Mouse (Mus musculus) MEL (cell line): ENCODE measurements at regions not wholly inside any gene's neighbourhood (a gene's known extent, or its start where the extent isn't known, plus 50 kb on each side); places are given as distances from the start of the nearest gene placed in this dataset.

Source experiments
- DNase-seq: peaks from one replicate; pipeline ENCODE4 v3.0.0; 2011; ENCODE audit warnings: low read depth, low spot score
- H3K27ac ChIP-seq: 2 replicates; pipeline ENCODE4 v1.5.1; 2012; ENCODE audit warnings: low read depth, mild to moderate bottlenecking, control low read depth, low read length, moderate library complexity; ENCODE audit not compliant: control insufficient read depth
- H3K27me3 ChIP-seq, 2 experiments: fragments of 150-350 bp in 1 of 2; sonication (generic) in 1 of 2; 2 replicates each; pipeline ENCODE4 v1.6.1; 2012; ENCODE audit warnings: low read length in 2 of 2, mild to moderate bottlenecking in 2 of 2, improper control_type of control experiment in 1 of 2, moderate library complexity in 1 of 2; ENCODE audit not compliant: insufficient read depth in 2 of 2, control insufficient read depth in 1 of 2
- H3K36me3 ChIP-seq, 2 experiments: 2 replicates each; pipeline ENCODE4 v1.6.1; 2012 to 2014; ENCODE audit warnings: low read length in 2 of 2, improper control_type of control experiment in 1 of 2, inconsistent platforms in 1 of 2, mild to moderate bottlenecking in 1 of 2; ENCODE audit not compliant: insufficient read depth in 2 of 2, control insufficient read depth in 1 of 2
- H3K4me1 ChIP-seq, 2 experiments: fragments of 150-350 bp in 1 of 2; sonication (generic) in 1 of 2; 2 replicates each; pipeline ENCODE4 v1.6.1; 2012; ENCODE audit warnings: low read length in 2 of 2, improper control_type of control experiment in 1 of 2, mild to moderate bottlenecking in 1 of 2; ENCODE audit not compliant: insufficient read depth in 2 of 2, control insufficient read depth in 1 of 2
- H3K4me3 ChIP-seq, 2 experiments: fragments of 150-350 bp in 1 of 2; sonication (generic) in 1 of 2; 2 replicates each; pipeline ENCODE4 v1.5.1; 2012; ENCODE audit warnings: low read depth in 2 of 2, low read length in 2 of 2, mild to moderate bottlenecking in 2 of 2, moderate library complexity in 2 of 2, control low read depth in 1 of 2, improper control_type of control experiment in 1 of 2; ENCODE audit not compliant: control insufficient read depth in 1 of 2, insufficient read depth in 1 of 2
- H3K79me2 ChIP-seq: 2 replicates; pipeline ENCODE4 v1.6.1; 2012; ENCODE audit warnings: mild to moderate bottlenecking, low read length, moderate library complexity; ENCODE audit not compliant: control insufficient read depth, poor library complexity, insufficient read depth
- H3K9ac ChIP-seq: 2 replicates; pipeline ENCODE4 v1.6.1; 2012; ENCODE audit warnings: low read depth, mild to moderate bottlenecking, control low read depth, low read length, moderate library complexity; ENCODE audit not compliant: control insufficient read depth, poor library complexity, severe bottlenecking
- H3K9me3 ChIP-seq: fragments of 150-350 bp; sonication (generic); replicated peaks from 2 replicates; pipeline ENCODE4 v1.6.1; 2012; ENCODE audit warnings: mild to moderate bottlenecking, low read length, improper control_type of control experiment, moderate library complexity; ENCODE audit not compliant: insufficient read depth
- BHLHE40 ChIP-seq: IDR thresholded peaks from 2 replicates; pipeline ENCODE4 v1.6.1; 2012; ENCODE audit warnings: low read depth, mild to moderate bottlenecking, inconsistent platforms, low read length, improper control_type of control experiment, borderline replicate concordance
- CHD2 ChIP-seq: IDR thresholded peaks from 2 replicates; pipeline ENCODE4 v1.6.1; 2011; ENCODE audit warnings: low read length, improper control_type of control experiment
- E2F4 ChIP-seq: IDR thresholded peaks from 2 replicates; pipeline ENCODE4 v1.6.1; 2011; ENCODE audit warnings: low read depth, low read length, improper control_type of control experiment, borderline replicate concordance
- EP300 ChIP-seq, 2 experiments: IDR thresholded peaks; 2 replicates each; pipeline ENCODE4 v1.6.1; 2011; ENCODE audit warnings: improper control_type of control experiment in 2 of 2, low read length in 2 of 2, low read depth in 1 of 2, mild to moderate bottlenecking in 1 of 2
- ETS1 ChIP-seq: IDR thresholded peaks from 2 replicates; pipeline ENCODE4 v1.6.1; 2012; ENCODE audit warnings: low read depth, mild to moderate bottlenecking, inconsistent platforms, low read length, improper control_type of control experiment, moderate library complexity
- GATA1 ChIP-seq: IDR thresholded peaks from 2 replicates; pipeline ENCODE4 v1.6.1; 2011; ENCODE audit warnings: low read depth, low read length, improper control_type of control experiment
- KAT2A ChIP-seq: conservative IDR thresholded peaks from 2 replicates; pipeline ENCODE4 v1.6.1; 2012; ENCODE audit warnings: low read depth, low read length, improper control_type of control experiment, inconsistent platforms
- MAFK ChIP-seq: IDR thresholded peaks from 2 replicates; pipeline ENCODE4 v1.6.1; 2011; ENCODE audit warnings: low read depth, mild to moderate bottlenecking, low read length, improper control_type of control experiment, borderline replicate concordance
- MAZ ChIP-seq: IDR thresholded peaks from 2 replicates; pipeline ENCODE4 v1.6.1; 2012; ENCODE audit warnings: low read depth, mild to moderate bottlenecking, inconsistent platforms, low read length, improper control_type of control experiment
- MYB ChIP-seq: IDR thresholded peaks from 2 replicates; pipeline ENCODE4 v1.6.1; 2011; ENCODE audit warnings: mild to moderate bottlenecking, low read depth, low read length, improper control_type of control experiment
- MYC ChIP-seq: IDR thresholded peaks from 2 replicates; pipeline ENCODE4 v1.6.1; 2011; ENCODE audit warnings: low read depth, mild to moderate bottlenecking, low read length, improper control_type of control experiment, moderate library complexity
- NELFE ChIP-seq: IDR thresholded peaks from 2 replicates; pipeline ENCODE4 v1.6.1; 2011; ENCODE audit warnings: low read depth, low read length, improper control_type of control experiment
- NRF1 ChIP-seq: IDR thresholded peaks from 2 replicates; pipeline ENCODE4 v1.6.1; 2014; ENCODE audit warnings: low read depth, mild to moderate bottlenecking, inconsistent platforms, low read length, improper control_type of control experiment, moderate library complexity; ENCODE audit not compliant: poor library complexity, insufficient read depth, severe bottlenecking
- POLR2A ChIP-seq, 2 experiments: IDR thresholded peaks; 2 replicates each; pipeline ENCODE4 v1.6.1; 2011 to 2012; ENCODE audit warnings: low read length in 2 of 2, mild to moderate bottlenecking in 2 of 2, control low read depth in 1 of 2, improper control_type of control experiment in 1 of 2, low read depth in 1 of 2, moderate library complexity in 1 of 2; ENCODE audit not compliant: control insufficient read depth in 1 of 2, insufficient read depth in 1 of 2, poor library complexity in 1 of 2
- RAD21 ChIP-seq: IDR thresholded peaks from 2 replicates; pipeline ENCODE4 v1.6.1; 2011; ENCODE audit warnings: mild to moderate bottlenecking, low read depth, low read length, improper control_type of control experiment
- SIN3A ChIP-seq: IDR thresholded peaks from 2 replicates; pipeline ENCODE4 v1.6.1; 2012; ENCODE audit warnings: low read length, improper control_type of control experiment, inconsistent platforms
- SMC3 ChIP-seq: IDR thresholded peaks from 2 replicates; pipeline ENCODE4 v1.6.1; 2011; ENCODE audit warnings: low read depth, low read length, improper control_type of control experiment
- TAL1 ChIP-seq: IDR thresholded peaks from 2 replicates; pipeline ENCODE4 v1.6.1; 2012; ENCODE audit warnings: mild to moderate bottlenecking, inconsistent platforms, low read length, moderate library complexity, mixed read lengths
- USF1 ChIP-seq: IDR thresholded peaks from 2 replicates; pipeline ENCODE4 v1.6.1; 2014; ENCODE audit warnings: low read depth, mild to moderate bottlenecking, inconsistent platforms, low read length, improper control_type of control experiment, moderate library complexity
- USF2 ChIP-seq, 2 experiments: IDR thresholded peaks; 2 replicates each; pipeline ENCODE4 v1.6.1; 2011 to 2012; ENCODE audit warnings: improper control_type of control experiment in 2 of 2, low read length in 2 of 2, borderline replicate concordance in 1 of 2, inconsistent platforms in 1 of 2, low read depth in 1 of 2, mild to moderate bottlenecking in 1 of 2; ENCODE audit not compliant: insufficient read depth in 1 of 2
- ZMIZ1 ChIP-seq: IDR thresholded peaks from 2 replicates; pipeline ENCODE4 v1.6.1; 2012; ENCODE audit warnings: low read depth, mild to moderate bottlenecking, inconsistent platforms, low read length, improper control_type of control experiment, moderate library complexity
- ZNF384 ChIP-seq: IDR thresholded peaks from 2 replicates; pipeline ENCODE4 v1.6.1; 2012; ENCODE audit warnings: low read depth, mild to moderate bottlenecking, inconsistent platforms, low read length, improper control_type of control experiment

GRCm38 (mm10) chr15:27082826-27083225, 187.4 kb upstream of the Fbxl7 start:
- DNase-seq: no peak
- Histone ChIP-seq H3K79me2 (no peaks in the 10 kb centered on the region), H3K4me3 (no peak overlapping the region), H3K27me3 (no peaks in the 10 kb centered on the region), H3K9ac (no peak overlapping the region), H3K4me1 (no peaks in the 10 kb centered on the region), H3K27ac (no peak overlapping the region)
- TF ChIP-seq RAD21: no peak
- TF ChIP-seq MAZ: no peak
- TF ChIP-seq USF2 (IDR thresholded peaks at IDR 0.05; ENCODE audit: borderline replicate concordance in 1 of 2, insufficient read depth in 1 of 2, low read depth in 1 of 2, low read length in 2 of 2): no peak
- TF ChIP-seq ZMIZ1: no peak
- TF ChIP-seq ZNF384: no peak
- TF ChIP-seq E2F4: no peak
- TF ChIP-seq TAL1: no peak
- TF ChIP-seq CHD2: no peak
- no peak for TF ChIP-seq MAFK
- TF ChIP-seq MYC: no peak
- no peak for TF ChIP-seq NRF1
- TF ChIP-seq BHLHE40: no peak
- TF ChIP-seq KAT2A: no peak
- TF ChIP-seq SMC3: no peak
- no peak for TF ChIP-seq NELFE
- no peak for TF ChIP-seq USF1
- no peak for TF ChIP-seq ETS1
- TF ChIP-seq, all 39 proteins: peak for 0
- no peaks in the 10 kb centered on the region for H3K9me3 ChIP-seq
- no peaks in the 10 kb centered on the region for H3K36me3 ChIP-seq

GRCm38 (mm10) chr15:27083596-27083995, 188.2 kb upstream of the Fbxl7 start:
- H3K36me3 ChIP-seq: no peaks in the 10 kb centered on the region

More at GRCm38 (mm10) chr15:27083596-27083995, 188.2 kb upstream of the Fbxl7 start:
- TF ChIP-seq POLR2A (IDR thresholded peaks at IDR 0.05; ENCODE audit: control insufficient read depth in 1 of 2, insufficient read depth in 1 of 2, low read depth in 1 of 2, low read length in 2 of 2, poor library complexity in 1 of 2): no peak
- TF ChIP-seq MAZ: no peak
- TF ChIP-seq MAFK: no peak
- no peak for TF ChIP-seq KAT2A
- no peak for TF ChIP-seq SIN3A
- no peak for TF ChIP-seq ZNF384
- no peak for TF ChIP-seq MYB
- no peak for TF ChIP-seq EP300 (IDR thresholded peaks at IDR 0.05; ENCODE audit: low read depth in 1 of 2, low read length in 2 of 2)
- no peak for TF ChIP-seq SMC3
- no peak for TF ChIP-seq E2F4
- no peak for TF ChIP-seq GATA1
- no peak for TF ChIP-seq NRF1
- Histone ChIP-seq H3K27ac (no peak overlapping the region), H3K4me1 (no peaks in the 10 kb centered on the region), H3K9me3 (no peaks in the 10 kb centered on the region), H3K27me3 (no peaks in the 10 kb centered on the region), H3K9ac (no peak overlapping the region), H3K79me2 (no peaks in the 10 kb centered on the region), H3K4me3 (no peak overlapping the region)
- no peak for DNase-seq
